Mouse (Mus musculus): ENCODE measurements around the gene Rbpms2.

GRCm38 (mm10) chr9:65642546-65642945 lies 13.1 kb downstream of the Rbpms2 start:
- TF ChIP-seq CTCF (IDR thresholded peaks at IDR 0.05; ENCODE audit: extremely low read depth, insufficient read length, insufficient replicate concordance, low read depth, low read length) (no peak), POLR2A (IDR thresholded peaks at IDR 0.05; ENCODE audit: low read depth, low read length) (no peak)

All from small intestine, adult 2 months (tissue).